ENCODE assay signal across 9 mouse cellular contexts in genomic region chr3:101304156-101304555, GRCm38 (mm10). TPM values are rescaled to one million over a fixed set of nuclear protein-coding genes. Genes with fewer than 3 reads are reported as not detected.
DNase-seq lines count a peak whose midpoint lies in the region; ATAC-seq and TF ChIP-seq lines count a peak whose summit lies in the region.
"Had no signal": no experiment of that assay in that cellular context is flagged by ENCODE, and none has a peak within 500 bp of the region (broad histone marks: within the 10 kb centered on the region; RNA-seq: fewer than 3 reads in every experiment).

No protein-coding gene starts in this region.

- H3K4me1 ChIP-seq in spleen, adult 2 months (ENCODE audit: control insufficient read depth, insufficient read depth, insufficient read length): peaks cover 2% of the 10 kb centered on the region; the same call in 1 of the 2 replicates
- peaks cover 12% of the 10 kb centered on the region for H3K4me1 ChIP-seq in cerebellum, adult 2 months (ENCODE audit: control insufficient read depth, insufficient read depth, low read length)
- peaks cover 8% of the 10 kb centered on the region for H3K4me1 ChIP-seq in intestine, embryonic 15.5 days (replicated peaks)
- peaks cover 38% of the 10 kb centered on the region for H3K4me1 ChIP-seq in neural tube, embryonic 13.5 days (replicated peaks)

- no peak for DNase-seq in spleen, adult 2 months (ENCODE audit: low read depth in 1 of 2, low spot score in 2 of 2)
- DNase-seq in spleen, adult 12 weeks (ENCODE audit: low spot score): no peak
- DNase-seq in cerebellum, adult 2 months: peak; percentile 62 to 74
- DNase-seq in frontal cortex, postnatal 14 days (ENCODE audit: low spot score in 2 of 2): peak; percentile 60 to 67
- peak; percentile 55 to 59 for DNase-seq in left cerebral cortex, postnatal 36 days (ENCODE audit: low spot score in 2 of 2)
- peak; percentile 76 to 77 for DNase-seq in thymus, postnatal 36 days

- intact Hi-C loops in left cerebral cortex, postnatal 36 days (cut with DNase I): loop anchor here (1.0 to 5.0 kb wide), 2 partner anchors 73 to 158 kb away; partner anchors contain the start of gene Igsf3

- no peaks in the 10 kb centered on the region for H3K9me3 ChIP-seq in intestine, embryonic 15.5 days
- no peaks in the 10 kb centered on the region for H3K9me3 ChIP-seq in neural tube, embryonic 13.5 days

- no peak overlapping the region for H3K9ac ChIP-seq in intestine, embryonic 15.5 days
- H3K9ac ChIP-seq in neural tube, embryonic 13.5 days: 0 out of 2 replicates have a peak overlapping the region, but pooled peaks have one; percentile 6

- 27% methylated on average over 8 of the region's 8 CpGs for WGBS in spleen, adult 2 months
- 10% methylated on average over 8 of the region's 8 CpGs for WGBS in cerebellum, adult 2 months
- 17% methylated on average over 8 of the region's 8 CpGs for WGBS in intestine, embryonic 15.5 days
- 20% methylated on average over 8 of the region's 8 CpGs for WGBS in neural tube, embryonic 13.5 days

- no peaks in the 10 kb centered on the region for H3K36me3 ChIP-seq in spleen, adult 2 months (ENCODE audit: control insufficient read depth, insufficient read depth, low read length)
- no peaks in the 10 kb centered on the region for H3K36me3 ChIP-seq in intestine, embryonic 15.5 days
- no peaks in the 10 kb centered on the region for H3K36me3 ChIP-seq in neural tube, embryonic 13.5 days

- no peaks in the 10 kb centered on the region for H3K27me3 ChIP-seq in spleen, adult 2 months (ENCODE audit: control insufficient read depth, insufficient read depth, low read length)
- H3K27me3 ChIP-seq in cerebellum, adult 2 months (ENCODE audit: control insufficient read depth, insufficient read depth, low read length): no peaks in the 10 kb centered on the region
- H3K27me3 ChIP-seq in intestine, embryonic 15.5 days (replicated peaks): no peaks in the 10 kb centered on the region; the same call in 1 of the 2 replicates
- no peaks in the 10 kb centered on the region for H3K27me3 ChIP-seq in neural tube, embryonic 13.5 days

- H3K27ac ChIP-seq in spleen, adult 2 months (ENCODE audit: insufficient read depth, low read length): no peak overlapping the region
- H3K27ac ChIP-seq in cerebellum, adult 2 months (ENCODE audit: insufficient read depth, low read length): no peak overlapping the region
- H3K27ac ChIP-seq in intestine, embryonic 15.5 days: no peak overlapping the region
- 0 out of 2 replicates have a peak overlapping the region, but pooled peaks have one; percentile 4 for H3K27ac ChIP-seq in neural tube, embryonic 13.5 days (replicated peaks)

- TF ChIP-seq CTCF in spleen, adult 2 months (IDR thresholded peaks at IDR 0.05; ENCODE audit: extremely low read depth, insufficient read depth, insufficient read length, insufficient replicate concordance): peak; percentile 62; the same call in 1 of the 2 replicates
- peak; percentile 81 for TF ChIP-seq CTCF in cerebellum, adult 2 months (IDR thresholded peaks at IDR 0.05; ENCODE audit: borderline replicate concordance, insufficient read depth, low read depth, low read length)

- no peak overlapping the region for H3K4me3 ChIP-seq in spleen, adult 2 months (ENCODE audit: extremely low read depth, insufficient read depth, insufficient read length)
- H3K4me3 ChIP-seq in cerebellum, adult 2 months (replicated peaks; ENCODE audit: insufficient read depth, low read depth, low read length): no peak overlapping the region
- H3K4me3 ChIP-seq in intestine, embryonic 15.5 days (replicated peaks): no peak overlapping the region
- H3K4me3 ChIP-seq in neural tube, embryonic 13.5 days: no peak overlapping the region
- H3K4me3 ChIP-seq: erythroblast, embryonic 14.5 days had no signal

- H3K4me2 ChIP-seq in intestine, embryonic 15.5 days (replicated peaks): no peak overlapping the region
- no peak overlapping the region for H3K4me2 ChIP-seq in neural tube, embryonic 13.5 days

- TF ChIP-seq POLR2A in spleen, adult 2 months (IDR thresholded peaks at IDR 0.05; ENCODE audit: low read depth, low read length): no peak
- no peak for TF ChIP-seq POLR2A in cerebellum, adult 2 months (IDR thresholded peaks at IDR 0.05; ENCODE audit: borderline replicate concordance, insufficient read depth, low read length)

- ATAC-seq in intestine, embryonic 15.5 days: 0 out of 2 replicates have a peak, but pooled peaks have one; percentile 39
- no peak for ATAC-seq in neural tube, embryonic 13.5 days (ENCODE audit: low read depth)

RNA-seq across cellular contexts. Expression of gene Cd2, which starts 16.4 kb away (rescaled TPM):
- 38.2 and 50.2 TPM in 2 replicates for polyA plus RNA-seq in spleen, adult 2 months (2012; rRNA removed)
- 0.08 and 0.13 TPM in 2 replicates for polyA plus RNA-seq in cerebellum, adult 2 months (2012; rRNA removed)
- polyA plus RNA-seq in intestine, embryonic 15.5 days (2015; fragmentation: Nextera tagmentation; extraction: Ambion mirVana): 0.20 and 0.34 TPM in 2 replicates
- total RNA-seq in left cerebral cortex, postnatal 36 days (2021): not detected
- 0.28 TPM in 1 of 2 replicates, not detected in the other for polyA plus RNA-seq in neural tube, embryonic 13.5 days (2015; fragmentation: Nextera tagmentation; extraction: Ambion mirVana)
- polyA plus RNA-seq: erythroblast, embryonic 14.5 days had no signal

Comparison
In these comparisons a context has a peak if more than half of its experiments do, and no peak if none do; other contexts are left out.
1. DNase-seq: peak in cerebellum, adult 2 months (2 of 2), frontal cortex, postnatal 14 days (2 of 2), left cerebral cortex, postnatal 36 days (2 of 2) and thymus, postnatal 36 days (2 of 2); none in spleen, adult 2 months (0 of 2) and spleen, adult 12 weeks (single experiment).
2. RNA of gene Cd2, which starts 16.4 kb away (polyA plus RNA-seq): 38.2 to 50.2 TPM in spleen, adult 2 months; 0.28 TPM in neural tube, embryonic 13.5 days, 0.20 to 0.34 TPM in intestine, embryonic 15.5 days and 0.08 to 0.13 TPM in cerebellum, adult 2 months; every median in the first group is over 10 times any median in the second.